28 mouse cellular contexts compared by ENCODE assay signal in the genomic region with DNA sequence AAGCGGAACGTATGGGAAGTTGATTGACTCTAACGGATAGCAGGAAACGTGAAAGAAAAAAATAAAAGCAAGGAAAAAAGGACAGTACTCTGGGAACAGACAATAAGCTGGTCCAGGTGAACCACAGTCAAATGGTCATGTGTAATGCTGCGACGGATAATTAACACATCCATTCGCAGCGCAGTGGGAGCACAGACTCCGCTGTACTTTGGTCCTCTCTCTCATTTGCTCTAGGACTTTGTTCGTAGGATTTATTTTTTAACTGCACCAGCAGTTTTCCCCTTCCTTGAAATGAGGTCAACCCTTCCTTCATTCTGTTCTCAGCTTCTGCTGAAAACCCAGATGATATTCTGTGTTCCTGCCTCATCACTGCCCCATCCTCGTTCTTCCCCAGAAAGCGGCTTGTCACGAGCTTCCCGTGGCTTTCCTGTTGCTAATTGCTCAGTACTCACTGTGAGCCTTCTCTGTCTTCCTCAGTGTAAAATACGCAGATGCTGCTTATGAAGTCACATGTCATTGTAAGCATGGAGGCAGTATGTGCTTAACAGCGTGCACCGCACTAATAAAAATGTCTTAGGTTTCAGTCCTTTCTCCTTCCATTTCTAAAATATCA. TPM values are rescaled to one million over a fixed set of nuclear protein-coding genes. Genes with fewer than 3 reads are reported as not detected.
DNase-seq lines count a peak whose midpoint lies in the region; ATAC-seq and TF ChIP-seq lines count a peak whose summit lies in the region.
"Had no signal": no experiment of that assay in that cellular context is flagged by ENCODE, and none has a peak within 500 bp of the region (broad histone marks: within the 10 kb centered on the region; RNA-seq: fewer than 3 reads in every experiment).

No protein-coding gene starts in this region.

- H3K36me3 ChIP-seq in kidney, embryonic 15.5 days = peaks cover 25% of the 10 kb centered on the region
- no peaks in the 10 kb centered on the region; the same call in none of the 2 replicates for H3K36me3 ChIP-seq in kidney, adult 2 months (ENCODE audit: control insufficient read depth, insufficient read depth, low read length)
- peaks cover 9% of the 10 kb centered on the region; the same call in 1 of the 2 replicates for H3K36me3 ChIP-seq in kidney, postnatal 0 days (ENCODE audit: insufficient read depth, low read length)

- H3K4me1 ChIP-seq in kidney, embryonic 15.5 days = no peaks in the 10 kb centered on the region
- peaks cover 8% of the 10 kb centered on the region; the same call in 1 of the 2 replicates for H3K4me1 ChIP-seq in kidney, adult 2 months (ENCODE audit: control insufficient read depth, insufficient read depth, low read length)
- H3K4me1 ChIP-seq in kidney, postnatal 0 days (replicated peaks; ENCODE audit: insufficient read depth, low read length) = no peaks in the 10 kb centered on the region
- H3K4me1 ChIP-seq: embryonic facial prominence, embryonic 13.5 days; forebrain, embryonic 13.5 days; heart, embryonic 12.5 days; limb, embryonic 13.5 days; liver, embryonic 12.5 days; neural tube, embryonic 15.5 days had no signal

- TF ChIP-seq CTCF in kidney, adult 2 months (conservative IDR thresholded peaks at IDR 0.05; ENCODE audit: insufficient read depth, insufficient read length, low read depth, low read length) = no peak
- no peak for TF ChIP-seq CTCF in kidney, postnatal 0 days (IDR thresholded peaks at IDR 0.05; ENCODE audit: low read depth)

- peak; percentile 62 for DNase-seq in kidney, adult 11 months
- peak; percentile 86 for DNase-seq in kidney, adult 2 months
- no peak for DNase-seq in kidney, postnatal 0 days (ENCODE audit: low spot score)
- DNase-seq in yolk sac, embryonic 10.5 days (ENCODE audit: low spot score) = peak; percentile 13
- no peak for DNase-seq in MN1 (ENCODE audit: low spot score)
- no peak for DNase-seq in left cerebral cortex, postnatal 14 days (ENCODE audit: low spot score in 2 of 2)
- DNase-seq: adrenal gland, adult 2 months; B cell, adult 2 months; cerebellum, adult 2 months; cerebellum, postnatal 25 days; gastrocnemius, postnatal 14 days; heart, adult 11 months; heart, postnatal 10 days; lung, adult 18-20 months; lung, postnatal 10 days; right cerebral cortex, postnatal 14 days had no signal

- no peak overlapping the region for H3K4me3 ChIP-seq in kidney, embryonic 15.5 days (replicated peaks)
- no peak overlapping the region for H3K4me3 ChIP-seq in kidney, adult 2 months (ENCODE audit: insufficient read depth, low read depth, low read length)
- H3K4me3 ChIP-seq in kidney, postnatal 0 days (replicated peaks; ENCODE audit: low read depth, low read length) = no peak overlapping the region
- H3K4me3 ChIP-seq: embryonic facial prominence, embryonic 13.5 days; erythroblast, embryonic 14.5 days; forebrain, embryonic 13.5 days; heart, embryonic 12.5 days; limb, embryonic 13.5 days; liver, embryonic 12.5 days; neural tube, embryonic 15.5 days had no signal

- ATAC-seq in kidney, embryonic 15.5 days (replicated peaks; ENCODE audit: low FRiP score) = no peak
- ATAC-seq in kidney, postnatal 0 days (replicated peaks; ENCODE audit: low FRiP score, low read depth) = peak; percentile 74
- ATAC-seq: forebrain, embryonic 13.5 days; liver, embryonic 12.5 days had no signal

- intact Hi-C loops in left cerebral cortex, postnatal 14 days (cut with DNase I) = no loop called here

- no peak overlapping the region for H3K4me2 ChIP-seq in kidney, embryonic 15.5 days
- no peak overlapping the region for H3K4me2 ChIP-seq in kidney, postnatal 0 days (ENCODE audit: low read length)
- H3K4me2 ChIP-seq: embryonic facial prominence, embryonic 13.5 days; forebrain, embryonic 13.5 days; heart, embryonic 12.5 days; limb, embryonic 13.5 days; liver, embryonic 12.5 days; midbrain, embryonic 11.5 days; neural tube, embryonic 15.5 days had no signal

- H3K9me3 ChIP-seq in kidney, embryonic 15.5 days (replicated peaks) = 0 out of 2 replicates have a peak, but pooled peaks cover 3% of the 10 kb centered on the region
- no peaks in the 10 kb centered on the region for H3K9me3 ChIP-seq in kidney, postnatal 0 days (replicated peaks; ENCODE audit: low read length)
- H3K9me3 ChIP-seq: embryonic facial prominence, embryonic 13.5 days; forebrain, embryonic 13.5 days; G1E; heart, embryonic 12.5 days; limb, embryonic 13.5 days; neural tube, embryonic 15.5 days had no signal

- no peak for TF ChIP-seq POLR2A in kidney, adult 2 months (IDR thresholded peaks at IDR 0.05; ENCODE audit: low read depth, low read length)

- no peaks in the 10 kb centered on the region for H3K27me3 ChIP-seq in kidney, embryonic 15.5 days
- no peaks in the 10 kb centered on the region for H3K27me3 ChIP-seq in kidney, adult 2 months (replicated peaks; ENCODE audit: control insufficient read depth, insufficient read depth, low read length)
- H3K27me3 ChIP-seq in kidney, postnatal 0 days (ENCODE audit: insufficient read depth, low read length) = no peaks in the 10 kb centered on the region
- H3K27me3 ChIP-seq: CH12.LX; embryonic facial prominence, embryonic 13.5 days; forebrain, embryonic 13.5 days; heart, embryonic 12.5 days; limb, embryonic 13.5 days; liver, embryonic 12.5 days; neural tube, embryonic 15.5 days had no signal

- 83% methylated on average over 17 of the region's 17 CpGs for WGBS in kidney, embryonic 15.5 days
- 61% methylated on average over 17 of the region's 17 CpGs for WGBS in kidney, adult 2 months
- WGBS in kidney, postnatal 0 days = 82% methylated on average over 17 of the region's 17 CpGs

- no peak overlapping the region for H3K27ac ChIP-seq in kidney, embryonic 15.5 days
- H3K27ac ChIP-seq in kidney, adult 2 months (ENCODE audit: insufficient read depth, low read depth, low read length) = peak overlapping the region; percentile 19
- no peak overlapping the region for H3K27ac ChIP-seq in kidney, postnatal 0 days
- H3K27ac ChIP-seq: embryonic facial prominence, embryonic 13.5 days; forebrain, embryonic 13.5 days; limb, embryonic 13.5 days; liver, embryonic 12.5 days; neural tube, embryonic 15.5 days; stomach, postnatal 0 days had no signal

- no peak overlapping the region for H3K9ac ChIP-seq in kidney, embryonic 15.5 days
- no peak overlapping the region for H3K9ac ChIP-seq in kidney, postnatal 0 days (ENCODE audit: low read depth, low read length)
- H3K9ac ChIP-seq: embryonic facial prominence, embryonic 13.5 days; forebrain, embryonic 13.5 days; heart, embryonic 12.5 days; limb, embryonic 13.5 days; liver, embryonic 12.5 days; neural tube, embryonic 15.5 days had no signal

RNA-seq across cellular contexts. Expression of a gene that starts 15.0 kb away (rescaled TPM):
- polyA plus RNA-seq in kidney, embryonic 15.5 days (2015; fragmentation: Nextera tagmentation; extraction: Ambion mirVana) = 105 and 109 TPM in 2 replicates
- polyA plus RNA-seq in kidney, adult 2 months (2012; rRNA removed) = 52.8 and 55.8 TPM in 2 replicates
- polyA plus RNA-seq in kidney, postnatal 0 days (2015; fragmentation: Nextera tagmentation; extraction: Ambion mirVana) = 121 and 129 TPM in 2 replicates
- total RNA-seq in left cerebral cortex, postnatal 14 days (2021) = 100 to 1,000 TPM; 191 to 200 TPM

Comparison
In these comparisons a context has a peak if more than half of its experiments do, and no peak if none do; other contexts are left out.
1. DNase-seq: peak in kidney, adult 11 months (single experiment), kidney, adult 2 months (single experiment) and yolk sac, embryonic 10.5 days (single experiment); none in kidney, postnatal 0 days (single experiment), MN1 (single experiment) and left cerebral cortex, postnatal 14 days (0 of 2).